Mouse (Mus musculus) heart, postnatal 0 days (tissue): Measurements from ENCODE around the gene Kifc1. TPM values are rescaled to one million over a fixed set of nuclear protein-coding genes. Genes with fewer than 3 reads are reported as not detected.
A peak's percentile ranks its signal among the peaks of the same experiment; 100 is the strongest.

Experiments
- ATAC-seq: fragments of 200-750 bp; cut with Nextera tagmentation; 2 replicates; pipeline ENCODE4 v1.8.0; 2017; ENCODE audit warnings: low read depth, moderate number of reproducible peaks, moderate library complexity; ENCODE audit not compliant: insufficient read depth
- DNase-seq: peaks from one replicate; pipeline ENCODE4 v3.0.0-alpha.2; 2016; ENCODE audit warnings: low spot score
- H3K27ac ChIP-seq: fragments of 300-500 bp; sonication (generic); 2 replicates; pipeline ENCODE4 v1.5.1; 2014; ENCODE audit warnings: low read depth, mild to moderate bottlenecking
- H3K27me3 ChIP-seq: fragments of 300-500 bp; sonication (generic); 2 replicates; pipeline ENCODE4 v1.6.1; 2014; ENCODE audit warnings: low read length, mixed read lengths; ENCODE audit not compliant: control insufficient read depth, insufficient read depth
- H3K36me3 ChIP-seq: fragments of 300-500 bp; sonication (generic); replicated peaks from 2 replicates; pipeline ENCODE4 v1.6.1; 2014; ENCODE audit warnings: low read length, mixed read lengths; ENCODE audit not compliant: control insufficient read depth, insufficient read depth
- H3K4me1 ChIP-seq: fragments of 300-500 bp; sonication (generic); 2 replicates; pipeline ENCODE4 v1.6.1; 2014; ENCODE audit warnings: antibody characterized with exemption; ENCODE audit not compliant: control insufficient read depth, insufficient read depth
- H3K4me2 ChIP-seq: fragments of 300-500 bp; sonication (generic); 2 replicates; pipeline ENCODE4 v1.6.1; 2014; ENCODE audit warnings: low read depth, mild to moderate bottlenecking, low read length, moderate library complexity
- H3K4me3 ChIP-seq: fragments of 300-500 bp; sonication (generic); 2 replicates; pipeline ENCODE4 v1.5.1; 2014; ENCODE audit warnings: low read depth, low read length
- H3K9ac ChIP-seq: fragments of 300-500 bp; sonication (generic); replicated peaks from 2 replicates; pipeline ENCODE4 v1.6.1; 2014; ENCODE audit warnings: low read depth, low read length, mixed read lengths
- H3K9me3 ChIP-seq: fragments of 300-500 bp; sonication (generic); replicated peaks from 2 replicates; pipeline ENCODE4 v1.6.1; 2016; ENCODE audit warnings: low read length; ENCODE audit not compliant: control insufficient read depth
- CTCF ChIP-seq: IDR thresholded peaks from 2 replicates; pipeline ENCODE4 v1.5.1; 2016; ENCODE audit warnings: antibody characterized with exemption, control low read depth, low read depth
- EP300 ChIP-seq: IDR thresholded peaks from 2 replicates; pipeline ENCODE4 v1.6.1; 2016; ENCODE audit warnings: antibody characterized with exemption, low read depth
- WGBS: fragments of 180-500 bp; shearing (Covaris S2); extraction: QIAGEN DNeasy Blood & Tissue Kit; methylation state at CpG from one replicate; pipeline ENCODE4 v1.1.7; 2014; 5-methylcytosine and 5-hydroxymethylcytosine counted together
- polyA plus RNA-seq: library from polyadenylated mRNA; unstranded; fragments of >200 nt; fragmentation: Nextera tagmentation; extraction: Ambion mirVana; gene quantifications from 2 replicates; pipeline ENCODE4 v1.2.1, GENCODE M21; 2015
- total RNA-seq: library from RNA; depleted of rRNA; stranded (reverse); fragments of >200 nt; gene quantifications from 2 replicates; pipeline ENCODE4 v1.2.3, GENCODE M21; 2014; ENCODE audit warnings: low replicate concordance

The Kifc1 gene
- total and polyA plus RNA-seq, 2 experiments from 2014 or later, result 2.0 to 17.0 TPM

DNA sequence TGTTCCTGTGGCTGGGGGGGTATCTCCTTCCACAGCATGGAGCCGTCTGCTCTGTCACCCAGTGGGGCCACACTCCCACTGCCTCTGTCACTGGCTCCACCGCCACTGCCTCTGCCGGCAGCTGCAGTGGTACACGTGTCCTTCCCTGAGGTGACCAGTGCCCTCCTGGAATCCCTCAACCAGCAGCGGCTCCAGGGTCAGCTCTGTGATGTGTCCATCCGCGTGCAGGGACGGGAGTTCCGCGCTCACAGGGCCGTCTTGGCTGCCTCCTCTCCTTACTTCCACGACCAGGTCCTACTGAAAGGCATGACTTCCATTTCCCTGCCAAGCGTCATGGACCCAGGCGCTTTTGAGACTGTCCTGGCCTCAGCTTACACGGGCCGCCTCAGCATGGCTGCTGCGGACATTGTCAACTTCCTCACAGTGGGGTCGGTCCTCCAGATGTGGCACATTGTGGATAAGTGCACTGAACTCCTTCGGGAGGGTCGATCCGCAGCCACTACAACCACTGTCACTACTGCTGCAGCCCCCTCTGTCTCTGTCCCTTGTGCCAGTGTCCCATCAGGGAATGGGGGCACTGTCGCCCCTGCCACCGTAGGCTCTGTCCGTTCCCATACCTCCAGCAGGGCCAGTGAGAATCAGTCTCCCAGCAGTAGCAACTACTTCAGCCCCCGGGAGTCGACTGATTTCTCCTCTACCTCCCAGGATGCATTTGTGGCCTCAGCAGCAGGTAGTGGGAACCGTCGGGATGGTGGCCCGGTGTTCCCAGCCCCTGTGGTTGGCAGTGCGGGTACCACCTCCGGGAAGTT lies 26.6 kb upstream of the Kifc1 start:
- no peaks in the 10 kb centered on the region for H3K27me3 ChIP-seq
- H3K27ac ChIP-seq, result peak overlapping the region; percentile 72; the same call in 1 of the 2 replicates
- WGBS, result 69% methylated on average over 31 of the region's 31 CpGs
- H3K4me1 ChIP-seq, result peaks cover 5% of the 10 kb centered on the region; the same call in 1 of the 2 replicates
- H3K9me3 ChIP-seq, result no peaks in the 10 kb centered on the region
- ATAC-seq (no peak), DNase-seq (no peak)
- H3K4me3 ChIP-seq, result peak overlapping the region; percentile 74
- peaks cover 28% of the 10 kb centered on the region for H3K36me3 ChIP-seq
- H3K4me2 ChIP-seq, result peak overlapping the region; percentile 69
- H3K9ac ChIP-seq, result peak overlapping the region; percentile 73; the same call in 1 of the 2 replicates
- TF ChIP-seq CTCF (no peak), EP300 (no peak)

- H3K27me3 ChIP-seq, result no peaks in the 10 kb centered on the region
- ATAC-seq (no peak), DNase-seq (no peak)
- H3K4me3 ChIP-seq, result peak overlapping the region; percentile 74
- peak overlapping the region; percentile 73 for H3K9ac ChIP-seq
- TF ChIP-seq CTCF, result no peak
- no peak for TF ChIP-seq EP300
- peak overlapping the region; percentile 72 for H3K27ac ChIP-seq
- H3K36me3 ChIP-seq, result peaks cover 36% of the 10 kb centered on the region
- under 1% methylated on average over 14 of the region's 20 CpGs for WGBS
- peak overlapping the region; percentile 69 for H3K4me2 ChIP-seq
- peaks cover 5% of the 10 kb centered on the region; the same call in 1 of the 2 replicates for H3K4me1 ChIP-seq
- no peaks in the 10 kb centered on the region for H3K9me3 ChIP-seq
Observed at GRCm38 (mm10) chr17:33916294-33916693, 25.8 kb upstream of the Kifc1 start.

DNA sequence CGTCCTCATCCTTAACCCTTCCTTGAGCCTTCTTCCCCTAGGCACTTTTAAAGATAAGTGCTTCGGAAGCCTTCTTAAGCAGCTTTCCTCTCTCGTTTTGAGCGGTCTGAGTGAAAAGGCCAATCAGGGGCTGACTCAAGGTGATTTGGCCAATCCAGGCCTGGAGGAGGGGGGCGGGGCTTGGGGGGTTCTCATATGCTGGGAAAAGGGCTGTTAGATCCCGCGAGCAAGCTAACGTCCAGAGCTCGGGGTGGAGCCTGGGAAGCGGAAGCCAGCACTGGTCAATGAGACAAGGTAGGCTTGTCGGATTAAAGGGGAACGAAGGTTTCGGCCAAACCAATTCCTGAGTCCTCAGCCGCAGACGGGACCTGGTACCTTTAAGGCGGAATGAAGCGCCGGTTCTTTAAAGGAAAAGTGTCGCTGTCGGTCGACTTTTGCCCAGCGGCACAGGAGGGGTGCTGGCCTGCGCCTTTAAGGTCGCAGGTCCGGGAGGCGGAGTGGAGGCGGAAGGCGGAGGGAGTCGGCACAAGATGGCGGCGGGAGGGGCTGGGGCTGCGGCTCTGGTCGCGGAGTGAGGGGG lies 25.3 kb upstream of the Kifc1 start, which contains the start of the genes Tapbp and Zbtb22:
Gene Tapbp, plus strand, starts transcription at position 229 of the 580 bp plus-strand sequence.
Gene Zbtb22, plus strand, starts transcription at position 234 of the 580 bp plus-strand sequence.
- H3K27me3 ChIP-seq, result no peaks in the 10 kb centered on the region
- H3K4me3 ChIP-seq, result peak within 1 kb of the TSS; percentile 74
- TF ChIP-seq EP300 (peak; percentile 86), CTCF (no peak)
- peaks cover 41% of the 10 kb centered on the region for H3K36me3 ChIP-seq
- no peaks in the 10 kb centered on the region for H3K9me3 ChIP-seq
- under 1% methylated on average over 31 of the region's 34 CpGs for WGBS
- H3K4me1 ChIP-seq, result peaks cover 5% of the 10 kb centered on the region; the same call in 1 of the 2 replicates
- H3K4me2 ChIP-seq, result peak within 1 kb of the TSS; percentile 69
- peak within 1 kb of the TSS; percentile 73 for H3K9ac ChIP-seq
- ATAC-seq, result peak; percentile 92
- H3K27ac ChIP-seq, result peak within 1 kb of the TSS; percentile 72
- DNase-seq, result peak; percentile 100

GRCm38 (mm10) chr17:33914969-33915391 lies 24.5 kb upstream of the Kifc1 start:
- no peak overlapping the region for H3K9ac ChIP-seq
- DNase-seq (no peak), ATAC-seq (no peak)
- H3K36me3 ChIP-seq, result peaks cover 45% of the 10 kb centered on the region
- peaks cover 8% of the 10 kb centered on the region for H3K4me1 ChIP-seq
- H3K4me2 ChIP-seq, result no peak overlapping the region
- TF ChIP-seq CTCF (0 out of 2 replicates have a peak, but pooled peaks have one; percentile 10), EP300 (no peak)
- no peak overlapping the region for H3K4me3 ChIP-seq
- peak overlapping the region; percentile 72; the same call in 1 of the 2 replicates for H3K27ac ChIP-seq
- 65% methylated on average over 13 of the region's 13 CpGs for WGBS
- H3K9me3 ChIP-seq, result no peaks in the 10 kb centered on the region
- H3K27me3 ChIP-seq, result no peaks in the 10 kb centered on the region

DNA sequence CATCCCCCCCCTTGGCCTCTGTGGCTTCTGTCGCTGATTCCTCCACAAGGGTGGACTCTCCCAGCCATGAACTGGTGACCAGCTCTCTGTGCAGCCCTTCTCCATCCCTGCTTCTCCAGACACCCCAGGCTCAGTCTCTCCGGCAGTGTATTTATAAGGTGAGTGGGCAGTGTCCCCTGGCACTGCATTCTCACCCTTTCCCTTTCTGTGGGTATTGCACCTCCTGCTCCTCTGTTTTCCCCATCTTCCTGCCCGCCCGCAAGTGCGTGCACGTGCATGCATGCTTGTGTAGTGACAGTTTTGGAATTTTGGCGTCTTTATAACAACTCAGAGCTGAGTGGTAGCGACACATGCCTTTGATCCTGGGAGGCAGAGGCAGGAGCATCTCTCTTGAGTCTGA lies 23.4 kb upstream of the Kifc1 start:
- Histone ChIP-seq H3K4me1 (peaks cover 8% of the 10 kb centered on the region), H3K27me3 (no peaks in the 10 kb centered on the region), H3K4me2 (no peak overlapping the region), H3K4me3 (no peak overlapping the region), H3K9ac (no peak overlapping the region), H3K36me3 (peaks cover 45% of the 10 kb centered on the region), H3K27ac (no peak overlapping the region), H3K9me3 (no peaks in the 10 kb centered on the region)
- DNase-seq, result no peak
- TF ChIP-seq EP300 (no peak), CTCF (no peak)
- WGBS, result 95% methylated on average over 8 of the region's 8 CpGs
- no peak for ATAC-seq
